Mouse (Mus musculus) spleen, adult 2 months (tissue): ENCODE data around the gene Capn11.

ENCODE experiments used
- CTCF ChIP-seq: fragments of 200-500 bp; IDR thresholded peaks from 2 replicates; pipeline ENCODE4 v1.5.1; 2011; ENCODE audit warnings: mild to moderate bottlenecking, inconsistent platforms; ENCODE audit not compliant: insufficient read depth, insufficient read length, insufficient replicate concordance; ENCODE audit errors: extremely low read depth
- POLR2A ChIP-seq: fragments of 200-500 bp; IDR thresholded peaks from 2 replicates; pipeline ENCODE4 v1.6.1; 2011; ENCODE audit warnings: low read depth, low read length, inconsistent platforms

- TF ChIP-seq CTCF (no peak), POLR2A (no peak)
Measured at GRCm38 (mm10) chr17:45619386-45620256, 39.5 kb downstream of the Capn11 start.
